Mouse (Mus musculus): Measurements from ENCODE around the gene Hyal1. TPM values are rescaled to one million over a fixed set of nuclear protein-coding genes. Genes with fewer than 3 reads are reported as not detected.
"Not testable (repeated sequence)": the region's sequence is repeated elsewhere in the genome, so short reads cannot be mapped to it uniquely, and the experiment has no call there.

Hyal1 gene
- total and polyA plus RNA-seq, 3 experiments, result 0.40 to 0.59 TPM; not detected in 1

GRCm38 (mm10) chr9:107565556-107565955, 11.2 kb upstream of the Hyal1 start:
- peaks cover 23 to 58% of the 10 kb centered on the region in 2 experiments for H3K4me1 ChIP-seq (ENCODE audit: control insufficient read depth in 1 of 2, insufficient read depth in 2 of 2)
- dilution Hi-C loops (cut with MboI; ENCODE audit: extremely low pct_ligation_motif_present, extremely low pct_unique_long_range_greater_than_20kb, low sequenced_read_pairs); H3K9me3 ChIP-seq (replicated peaks; ENCODE audit: low read length); H3K4me2 ChIP-seq (ENCODE audit: insufficient read depth, low read depth, poor library complexity, severe bottlenecking); H3K9ac ChIP-seq (ENCODE audit: insufficient read depth, low read depth); H3K27me3 ChIP-seq (replicated peaks); H3K79me2 ChIP-seq (replicated peaks; ENCODE audit: control insufficient read depth, extremely low read depth, insufficient read depth, poor library complexity, severe bottlenecking); in situ Hi-C loops (cut with MboI; ENCODE audit: low pct_ligation_motif_present, low pct_unique_long_range_greater_than_20kb, low sequenced_read_pairs); H3K4me3 ChIP-seq (replicated peaks in 1 of 3; ENCODE audit: low read depth in 2 of 3, low read length in 2 of 3, poor library complexity in 1 of 3): not testable (repeated sequence)
- peak overlapping the region; percentile 21 for H3K27ac ChIP-seq (ENCODE audit: insufficient read depth, low read depth)
- TF ChIP-seq SMC3 (IDR thresholded peaks at IDR 0.05; ENCODE audit: low read depth, low read length) (0 out of 2 replicates have a peak, but pooled peaks have one; percentile 15), RAD21 (IDR thresholded peaks at IDR 0.05; ENCODE audit: low read depth, low read length) (peak; percentile 7), CTCF (conservative IDR thresholded peaks at IDR 0.05 in 1 of 2, IDR thresholded peaks at IDR 0.05 in 1 of 2; ENCODE audit: low read depth in 2 of 2, low read length in 2 of 2) (peak in 1 of 2 experiments; percentile 51; a peak in 2 of 4 replicates), CHD2 (IDR thresholded peaks at IDR 0.05; ENCODE audit: low read length) (0 out of 2 replicates have a peak, but pooled peaks have one; percentile 36)
- peaks cover 26 to 50% of the 10 kb centered on the region in 2 experiments for H3K36me3 ChIP-seq (replicated peaks in 1 of 2; ENCODE audit: control insufficient read depth in 1 of 2, insufficient read depth in 1 of 2, low read length in 1 of 2)
- peak; percentile 55 for DNase-seq (ENCODE audit: extremely low read depth)

- Histone ChIP-seq H3K4me1 (ENCODE audit: control insufficient read depth in 1 of 2, insufficient read depth in 2 of 2) (peaks cover 23 to 65% of the 10 kb centered on the region in 2 experiments), H3K4me2 (ENCODE audit: insufficient read depth, low read depth, poor library complexity, severe bottlenecking) (no peak overlapping the region), H3K4me3 (replicated peaks in 1 of 3; ENCODE audit: low read depth in 2 of 3, low read length in 2 of 3, poor library complexity in 1 of 3) (no peak overlapping the region), H3K27ac (ENCODE audit: insufficient read depth, low read depth) (no peak overlapping the region), H3K9ac (ENCODE audit: insufficient read depth, low read depth) (no peak overlapping the region), H3K79me2 (replicated peaks; ENCODE audit: control insufficient read depth, extremely low read depth, insufficient read depth, poor library complexity, severe bottlenecking) (peaks cover 9% of the 10 kb centered on the region), H3K27me3 (replicated peaks) (no peaks in the 10 kb centered on the region), H3K36me3 (replicated peaks in 1 of 2; ENCODE audit: control insufficient read depth in 1 of 2, insufficient read depth in 1 of 2, low read length in 1 of 2) (peaks cover 29 to 50% of the 10 kb centered on the region in 2 experiments), H3K9me3 (replicated peaks; ENCODE audit: low read length) (no peaks in the 10 kb centered on the region)
- DNase-seq (ENCODE audit: extremely low read depth), result peak; percentile 77
- dilution Hi-C loops (cut with MboI; ENCODE audit: extremely low pct_ligation_motif_present, extremely low pct_unique_long_range_greater_than_20kb, low sequenced_read_pairs) (no loop called here), in situ Hi-C loops (cut with MboI; ENCODE audit: low pct_ligation_motif_present, low pct_unique_long_range_greater_than_20kb, low sequenced_read_pairs) (no loop called here)
- no peak for TF ChIP-seq TCF12 (IDR thresholded peaks at IDR 0.05; ENCODE audit: low read depth, low read length)
- TF ChIP-seq ZNF384 (IDR thresholded peaks at IDR 0.05; ENCODE audit: low read depth, low read length), result no peak
- TF ChIP-seq NELFE (IDR thresholded peaks at IDR 0.05; ENCODE audit: low read depth, low read length), result no peak
- no peak for TF ChIP-seq USF1 (IDR thresholded peaks at IDR 0.05; ENCODE audit: low read depth, low read length)
- TF ChIP-seq SIN3A (IDR thresholded peaks at IDR 0.05; ENCODE audit: low read length), result no peak
- TF ChIP-seq GABPA (IDR thresholded peaks at IDR 0.05; ENCODE audit: insufficient replicate concordance, low read depth, low read length), result no peak
- TF ChIP-seq JUN (IDR thresholded peaks at IDR 0.05; ENCODE audit: insufficient read depth, low read depth, low read length), result no peak
- no peak for TF ChIP-seq MAX (IDR thresholded peaks at IDR 0.05; ENCODE audit: low read length)
- no peak for TF ChIP-seq EP300 (IDR thresholded peaks at IDR 0.05; ENCODE audit: low read length)
- TF ChIP-seq CTCF (conservative IDR thresholded peaks at IDR 0.05 in 1 of 2, IDR thresholded peaks at IDR 0.05 in 1 of 2; ENCODE audit: low read depth in 2 of 2, low read length in 2 of 2), result peak; percentile 70 to 91
- no peak for TF ChIP-seq ZMIZ1 (IDR thresholded peaks at IDR 0.05; ENCODE audit: low read depth, low read length)
- no peak for TF ChIP-seq BHLHE40 (IDR thresholded peaks at IDR 0.05; ENCODE audit: low read depth, low read length)
- TF ChIP-seq HCFC1 (IDR thresholded peaks at IDR 0.05; ENCODE audit: low read depth, low read length), result 0 out of 2 replicates have a peak, but pooled peaks have one; percentile 15
- no peak for TF ChIP-seq ZC3H11A (IDR thresholded peaks at IDR 0.05; ENCODE audit: low read depth, low read length)
- peak; percentile 66 for TF ChIP-seq SMC3 (IDR thresholded peaks at IDR 0.05; ENCODE audit: low read depth, low read length)
- no peak for TF ChIP-seq TBP (conservative IDR thresholded peaks at IDR 0.05; ENCODE audit: low read depth, low read length)
- TF ChIP-seq PAX5 (IDR thresholded peaks at IDR 0.05; ENCODE audit: low read length), result no peak
- 0 out of 2 replicates have a peak, but pooled peaks have one; percentile 32 for TF ChIP-seq IRF4 (IDR thresholded peaks at IDR 0.05; ENCODE audit: low read depth, low read length)
- no peak for TF ChIP-seq JUND (conservative IDR thresholded peaks at IDR 0.05; ENCODE audit: low read depth, low read length)
- no peak for TF ChIP-seq MAZ (IDR thresholded peaks at IDR 0.05; ENCODE audit: low read depth, low read length)
- no peak for TF ChIP-seq USF2 (conservative IDR thresholded peaks at IDR 0.05; ENCODE audit: low read depth, low read length)
- TF ChIP-seq ETS1 (conservative IDR thresholded peaks at IDR 0.05; ENCODE audit: low read depth, low read length), result no peak
- 0 out of 2 replicates have a peak, but pooled peaks have one; percentile 35 for TF ChIP-seq RCOR1 (conservative IDR thresholded peaks at IDR 0.05; ENCODE audit: low read depth, low read length)
- no peak for TF ChIP-seq POLR2AphosphoS2 (IDR thresholded peaks at IDR 0.05; ENCODE audit: low read depth, low read length)
- no peak for TF ChIP-seq NRF1 (IDR thresholded peaks at IDR 0.05; ENCODE audit: low read depth, low read length)
- no peak for TF ChIP-seq UBTF (IDR thresholded peaks at IDR 0.05; ENCODE audit: low read depth, low read length)
- no peak; the same call in 1 of the 2 replicates for TF ChIP-seq MXI1 (IDR thresholded peaks at IDR 0.05; ENCODE audit: low read depth, low read length)
- TF ChIP-seq MAFK (IDR thresholded peaks at IDR 0.05; ENCODE audit: insufficient replicate concordance, low read length), result no peak
- TF ChIP-seq CHD1 (IDR thresholded peaks at IDR 0.05; ENCODE audit: low read depth, low read length), result no peak; the same call in 1 of the 2 replicates
Observed at GRCm38 (mm10) chr9:107566041-107566709, 10.6 kb upstream of the Hyal1 start.
